Mouse (Mus musculus) forebrain, embryonic 16.5 days (tissue): ENCODE measurements around the gene Plekhg2. TPM values are rescaled to one million over a fixed set of nuclear protein-coding genes. Genes with fewer than 3 reads are reported as not detected.

Source experiments
- ATAC-seq: fragments of 200-750 bp; cut with Nextera tagmentation; 2 replicates; pipeline ENCODE4 v1.8.0; 2017; ENCODE audit warnings: mild to moderate bottlenecking, moderate library complexity
- H3K27ac ChIP-seq: fragments of 300-500 bp; sonication (generic); 2 replicates; pipeline ENCODE4 v1.5.1; 2014; ENCODE audit warnings: low read length, control low read depth
- H3K27me3 ChIP-seq: fragments of 300-500 bp; sonication (generic); replicated peaks from 2 replicates; pipeline ENCODE4 v1.6.1; 2014; ENCODE audit warnings: low read length; ENCODE audit not compliant: control insufficient read depth, insufficient read depth
- H3K36me3 ChIP-seq: fragments of 300-500 bp; sonication (generic); 2 replicates; pipeline ENCODE4 v1.6.1; 2014; ENCODE audit not compliant: control insufficient read depth, insufficient read depth
- H3K4me1 ChIP-seq: fragments of 300-500 bp; sonication (generic); replicated peaks from 2 replicates; pipeline ENCODE4 v1.6.1; 2014; ENCODE audit warnings: low read length; ENCODE audit not compliant: control insufficient read depth, insufficient read depth
- H3K4me2 ChIP-seq: fragments of 300-500 bp; sonication (generic); 2 replicates; pipeline ENCODE4 v1.6.1; 2014; ENCODE audit warnings: mild to moderate bottlenecking, low read length, control low read depth
- H3K4me3 ChIP-seq: fragments of 300-500 bp; sonication (generic); replicated peaks from 2 replicates; pipeline ENCODE4 v1.5.1; 2014; ENCODE audit warnings: mild to moderate bottlenecking, low read length, control low read depth
- H3K9ac ChIP-seq: fragments of 300-500 bp; sonication (generic); replicated peaks from 2 replicates; pipeline ENCODE4 v1.6.1; 2014; ENCODE audit warnings: low read depth, low read length, control low read depth
- H3K9me3 ChIP-seq: fragments of 300-500 bp; sonication (generic); 2 replicates; pipeline ENCODE4 v1.6.1; 2016; ENCODE audit warnings: low read length; ENCODE audit not compliant: control insufficient read depth
- WGBS: fragments of 180-500 bp; shearing (Covaris S2); extraction: QIAGEN DNeasy Blood & Tissue Kit; methylation state at CpG from one replicate; pipeline ENCODE4 v1.1.7; 2014; 5-methylcytosine and 5-hydroxymethylcytosine counted together
- polyA plus RNA-seq: library from polyadenylated mRNA; unstranded; fragments of >200 nt; fragmentation: Nextera tagmentation; extraction: Ambion mirVana; gene quantifications from 2 replicates; pipeline ENCODE4 v1.2.1, GENCODE M21; 2015

Plekhg2 gene
- polyA plus RNA-seq, 1 experiment from 2014 or later, result 50.8 TPM

GRCm38 (mm10) chr7:28358431-28358830, 14.0 kb downstream of the Plekhg2 start:
- no peak overlapping the region for H3K9ac ChIP-seq
- peaks cover 3% of the 10 kb centered on the region for H3K4me1 ChIP-seq
- ATAC-seq, result no peak
- no peaks in the 10 kb centered on the region for H3K9me3 ChIP-seq
- no peak overlapping the region for H3K4me3 ChIP-seq
- no peak overlapping the region for H3K27ac ChIP-seq
- H3K36me3 ChIP-seq, result peaks cover 20% of the 10 kb centered on the region
- no peaks in the 10 kb centered on the region for H3K27me3 ChIP-seq
- H3K4me2 ChIP-seq, result no peak overlapping the region
- WGBS, result 47% methylated on average over 7 of the region's 7 CpGs

GRCm38 (mm10) chr7:28357984-28358383, 14.4 kb downstream of the Plekhg2 start:
- no peaks in the 10 kb centered on the region for H3K9me3 ChIP-seq
- peak overlapping the region; percentile 1; the same call in 1 of the 2 replicates for H3K9ac ChIP-seq
- H3K27me3 ChIP-seq, result no peaks in the 10 kb centered on the region
- peaks cover 24% of the 10 kb centered on the region for H3K36me3 ChIP-seq
- H3K4me1 ChIP-seq, result peaks cover 3% of the 10 kb centered on the region
- 1% methylated on average over 5 of the region's 5 CpGs for WGBS
- no peak overlapping the region for H3K4me3 ChIP-seq
- ATAC-seq, result no peak
- no peak overlapping the region; the same call in 1 of the 2 replicates for H3K27ac ChIP-seq
- H3K4me2 ChIP-seq, result no peak overlapping the region

- peaks cover 3% of the 10 kb centered on the region for H3K4me1 ChIP-seq
- peaks cover 18% of the 10 kb centered on the region for H3K36me3 ChIP-seq
- ATAC-seq, result no peak; the same call in 1 of the 2 replicates
- H3K27me3 ChIP-seq, result no peaks in the 10 kb centered on the region
- no peak overlapping the region for H3K9ac ChIP-seq
- no peak overlapping the region for H3K4me3 ChIP-seq
- no peak overlapping the region for H3K27ac ChIP-seq
- 1% methylated on average over 5 of the region's 5 CpGs for WGBS
- no peaks in the 10 kb centered on the region for H3K9me3 ChIP-seq
- H3K4me2 ChIP-seq, result no peak overlapping the region
These were observed 15.4 kb downstream of the Plekhg2 start for GRCm38 (mm10) chr7:28356981-28357380.

- no peaks in the 10 kb centered on the region for H3K27me3 ChIP-seq
- H3K4me3 ChIP-seq, result no peak overlapping the region
- peaks cover 11% of the 10 kb centered on the region for H3K4me1 ChIP-seq
- H3K36me3 ChIP-seq, result peaks cover 14% of the 10 kb centered on the region
- no peak overlapping the region for H3K27ac ChIP-seq
- WGBS, result 86% methylated on average over 3 of the region's 3 CpGs
- ATAC-seq, result no peak
- no peaks in the 10 kb centered on the region for H3K9me3 ChIP-seq
- H3K9ac ChIP-seq, result no peak overlapping the region
- H3K4me2 ChIP-seq, result no peak overlapping the region
These were observed 17.2 kb downstream of the Plekhg2 start for GRCm38 (mm10) chr7:28355221-28355620.

GRCm38 (mm10) chr7:28354596-28354995, 17.8 kb downstream of the Plekhg2 start:
- 88% methylated on average over 3 of the region's 3 CpGs for WGBS
- H3K27ac ChIP-seq, result no peak overlapping the region
- H3K27me3 ChIP-seq, result no peaks in the 10 kb centered on the region
- H3K9me3 ChIP-seq, result no peaks in the 10 kb centered on the region
- no peak overlapping the region for H3K4me2 ChIP-seq
- H3K9ac ChIP-seq, result no peak overlapping the region
- no peak overlapping the region for H3K4me3 ChIP-seq
- ATAC-seq, result no peak
- H3K4me1 ChIP-seq, result peaks cover 17% of the 10 kb centered on the region
- H3K36me3 ChIP-seq, result peaks cover 12% of the 10 kb centered on the region

GRCm38 (mm10) chr7:28354113-28354581, 18.3 kb downstream of the Plekhg2 start:
- WGBS, result 91% methylated on average over 3 of the region's 3 CpGs
- H3K27ac ChIP-seq, result no peak overlapping the region
- no peak overlapping the region for H3K4me3 ChIP-seq
- no peak overlapping the region for H3K4me2 ChIP-seq
- H3K27me3 ChIP-seq, result no peaks in the 10 kb centered on the region
- peaks cover 11% of the 10 kb centered on the region for H3K36me3 ChIP-seq
- ATAC-seq, result no peak
- no peak overlapping the region for H3K9ac ChIP-seq
- H3K9me3 ChIP-seq, result no peaks in the 10 kb centered on the region
- H3K4me1 ChIP-seq, result peaks cover 18% of the 10 kb centered on the region

GRCm38 (mm10) chr7:28353267-28353666, 19.1 kb downstream of the Plekhg2 start:
- H3K9me3 ChIP-seq, result no peaks in the 10 kb centered on the region
- no peak overlapping the region for H3K4me2 ChIP-seq
- H3K4me3 ChIP-seq, result no peak overlapping the region
- H3K36me3 ChIP-seq, result peaks cover 11% of the 10 kb centered on the region
- no peaks in the 10 kb centered on the region for H3K27me3 ChIP-seq
- 100% methylated on average over 2 of the region's 2 CpGs for WGBS
- H3K27ac ChIP-seq, result no peak overlapping the region
- no peak overlapping the region for H3K9ac ChIP-seq
- no peak for ATAC-seq
- peaks cover 18% of the 10 kb centered on the region for H3K4me1 ChIP-seq

GRCm38 (mm10) chr7:28351676-28352191, 20.7 kb downstream of the Plekhg2 start:
- ATAC-seq, result no peak
- WGBS, result 48% methylated on average over 4 of the region's 4 CpGs
- no peaks in the 10 kb centered on the region for H3K27me3 ChIP-seq
- peak overlapping the region; percentile 94; the same call in 1 of the 2 replicates for H3K9ac ChIP-seq
- H3K4me2 ChIP-seq, result peak overlapping the region; percentile 86
- peak overlapping the region; percentile 86 for H3K4me3 ChIP-seq
- peaks cover 11% of the 10 kb centered on the region for H3K36me3 ChIP-seq
- H3K4me1 ChIP-seq, result peaks cover 15% of the 10 kb centered on the region
- no peaks in the 10 kb centered on the region for H3K9me3 ChIP-seq
- H3K27ac ChIP-seq, result no peak overlapping the region

- Histone ChIP-seq H3K36me3 (peaks cover 11% of the 10 kb centered on the region), H3K4me3 (peak within 1 kb of the TSS; percentile 86), H3K4me2 (peak within 1 kb of the TSS; percentile 86), H3K27me3 (no peaks in the 10 kb centered on the region), H3K27ac (peak within 1 kb of the TSS; percentile 91), H3K9ac (peak within 1 kb of the TSS; percentile 94), H3K4me1 (peaks cover 15% of the 10 kb centered on the region), H3K9me3 (no peaks in the 10 kb centered on the region)
- under 1% methylated on average over 50 of the region's 50 CpGs for WGBS
- ATAC-seq, result peak; percentile 95
These were observed 22.1 kb downstream of the Plekhg2 start, which contains the start of gene Rps16 for GRCm38 (mm10) chr7:28350155-28350883. Gene Rps16 (plus strand): TSS chr7:28350652.
